Mouse (Mus musculus): Measurements from ENCODE around the gene Rdh7.
A peak's percentile ranks its signal among the peaks of the same experiment; 100 is the strongest.
"Not testable (repeated sequence)": the region's sequence is repeated elsewhere in the genome, so short reads cannot be mapped to it uniquely, and the experiment has no call there.

Gene Rdh7

GRCm38 (mm10) chr10:127888605-127889004, at the start of gene Rdh7:
Rdh7 (minus strand) TSS chr10:127888817.
- DNase-seq (ENCODE audit: low spot score in 2 of 2): no peak

DNA sequence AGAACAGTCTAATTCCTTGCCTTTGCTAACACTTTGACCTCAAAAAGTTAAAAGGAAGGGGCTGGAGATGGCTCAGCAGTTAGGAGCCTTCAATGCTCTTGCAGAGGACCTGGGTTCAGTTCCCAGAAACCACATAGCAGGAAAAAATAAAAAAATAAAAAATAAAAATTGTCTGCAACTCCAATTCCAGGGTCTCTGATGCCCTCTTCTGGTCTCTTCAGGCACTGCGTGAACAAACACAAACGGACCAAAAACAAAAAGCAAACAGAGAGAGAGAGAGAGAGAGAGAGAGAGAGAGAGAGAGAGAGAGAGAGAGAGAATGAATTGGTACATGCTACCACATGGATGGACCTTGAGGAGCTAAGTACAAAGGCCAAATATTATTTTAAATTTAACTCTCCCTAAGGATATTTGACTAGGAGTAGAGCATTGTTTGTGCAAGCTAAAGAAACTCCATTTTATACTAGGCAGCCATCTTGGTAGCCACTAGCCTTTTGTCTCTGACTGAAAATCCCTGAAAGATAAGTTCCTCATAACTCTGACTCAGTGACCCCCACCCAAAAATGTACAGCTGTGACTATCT, 48.9 kb upstream of the Rdh7 start:
- DNase-seq (ENCODE audit: low spot score in 2 of 2): peak; percentile 72

GRCm38 (mm10) chr10:127936747-127937409, 48.3 kb upstream of the Rdh7 start:
- DNase-seq (ENCODE audit: low spot score in 2 of 2): no peak

DNA sequence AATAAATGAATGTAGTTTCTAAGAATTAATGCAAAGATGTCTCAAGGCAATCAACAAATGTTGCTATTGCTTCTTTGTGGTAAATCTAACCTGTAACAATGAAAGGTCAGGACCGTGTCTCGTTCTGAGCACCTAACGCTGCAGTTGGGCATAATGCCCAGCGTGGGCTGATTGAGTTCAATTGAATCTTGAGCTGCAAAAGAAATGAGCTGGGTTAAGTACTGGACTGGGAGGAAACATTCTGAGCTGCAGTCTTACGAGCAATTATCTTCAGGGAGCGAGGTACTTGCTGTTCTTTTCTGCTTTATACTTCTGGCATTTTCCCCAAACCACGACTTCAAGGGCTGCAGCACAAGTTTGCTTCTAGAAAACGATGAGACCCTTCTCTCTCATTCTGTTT, 47.7 kb upstream of the Rdh7 start:
- no peak for DNase-seq (ENCODE audit: low spot score in 2 of 2)

DNA sequence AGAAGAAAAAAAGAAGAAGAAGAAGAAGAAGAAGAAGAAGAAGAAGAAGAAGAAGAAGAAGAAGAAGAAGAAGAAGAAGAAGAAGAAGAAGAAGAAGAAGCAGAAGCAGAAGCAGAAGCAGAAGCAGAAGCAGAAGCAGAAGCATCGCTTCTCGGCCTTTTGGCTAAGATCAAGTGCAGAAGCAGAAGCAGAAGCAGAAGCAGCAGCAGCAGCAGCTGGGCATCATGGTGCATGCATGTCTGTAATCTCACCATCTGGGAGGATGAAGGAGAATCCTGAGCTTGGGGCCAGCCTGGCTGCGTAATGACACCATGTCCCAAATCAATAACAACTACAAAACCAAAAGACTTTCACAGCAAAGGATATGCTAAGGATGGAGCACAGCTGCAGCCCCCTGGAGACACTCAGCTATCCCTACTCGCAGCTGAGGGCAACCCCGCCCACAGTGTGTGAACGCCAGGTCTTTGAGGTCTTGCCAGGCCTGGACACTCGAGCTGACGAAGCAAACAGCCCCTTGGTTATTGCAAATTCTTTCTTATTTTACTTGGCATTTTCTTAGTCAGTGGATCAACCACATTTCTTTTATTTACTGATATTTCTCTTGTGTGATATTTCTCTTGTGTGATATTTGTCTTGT, 43.8 kb upstream of the Rdh7 start:
- no peak for DNase-seq (ENCODE audit: low spot score in 2 of 2)

DNA sequence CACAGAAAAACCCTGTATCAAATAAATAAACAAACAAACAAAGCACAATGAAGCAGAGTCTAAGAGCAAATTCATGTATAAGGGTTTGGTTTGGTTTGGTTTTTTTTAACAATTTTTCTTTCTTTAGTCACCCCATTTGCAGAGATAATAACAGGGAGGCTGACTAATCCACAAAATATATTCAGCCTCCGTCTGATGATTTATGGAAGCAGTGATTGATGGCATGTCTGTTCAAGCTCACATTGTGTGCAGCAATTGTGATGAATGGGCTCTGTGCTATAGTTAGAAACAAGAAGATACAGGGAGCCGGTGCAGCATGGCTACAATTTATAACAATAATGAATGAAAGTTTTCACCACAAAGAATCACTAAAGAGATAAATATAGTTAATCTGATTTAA, 39.1 kb upstream of the Rdh7 start:
- DNase-seq (ENCODE audit: low spot score in 2 of 2): no peak

- no peak for DNase-seq (ENCODE audit: low spot score in 2 of 2)
These were observed 36.2 kb upstream of the Rdh7 start for GRCm38 (mm10) chr10:127924597-127925378.

DNA sequence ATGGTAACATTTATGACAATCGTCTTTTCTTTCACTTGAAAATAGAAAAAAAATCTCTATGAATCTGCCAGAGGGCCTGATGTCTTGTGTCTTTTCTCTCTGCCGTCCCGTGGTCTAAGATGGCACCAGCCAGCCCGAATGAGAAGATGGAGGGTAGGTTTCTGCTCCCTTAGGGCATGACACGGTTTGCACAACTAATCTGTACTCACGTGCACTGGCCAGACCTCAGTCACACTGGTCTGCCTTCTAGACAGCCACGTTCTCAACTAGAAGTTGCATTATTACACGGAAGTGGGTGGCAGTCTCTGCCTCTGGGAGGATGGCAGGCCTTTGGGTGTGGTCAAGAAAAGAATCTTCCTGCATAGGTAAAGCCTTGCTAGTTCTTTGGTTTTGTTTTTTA, 34.4 kb upstream of the Rdh7 start:
- no peak for DNase-seq (ENCODE audit: low spot score in 2 of 2)

GRCm38 (mm10) chr10:127922241-127922640, 33.6 kb upstream of the Rdh7 start:
- no peak for DNase-seq (ENCODE audit: low spot score in 2 of 2)

GRCm38 (mm10) chr10:127917651-127918050, 29.0 kb upstream of the Rdh7 start:
- no peak for DNase-seq (ENCODE audit: low spot score in 2 of 2)

GRCm38 (mm10) chr10:127917183-127917582, 28.6 kb upstream of the Rdh7 start:
- DNase-seq (ENCODE audit: low spot score in 2 of 2): not testable (repeated sequence)

GRCm38 (mm10) chr10:127915578-127915977, 27.0 kb upstream of the Rdh7 start:
- no peak for DNase-seq (ENCODE audit: low spot score in 2 of 2)

DNA sequence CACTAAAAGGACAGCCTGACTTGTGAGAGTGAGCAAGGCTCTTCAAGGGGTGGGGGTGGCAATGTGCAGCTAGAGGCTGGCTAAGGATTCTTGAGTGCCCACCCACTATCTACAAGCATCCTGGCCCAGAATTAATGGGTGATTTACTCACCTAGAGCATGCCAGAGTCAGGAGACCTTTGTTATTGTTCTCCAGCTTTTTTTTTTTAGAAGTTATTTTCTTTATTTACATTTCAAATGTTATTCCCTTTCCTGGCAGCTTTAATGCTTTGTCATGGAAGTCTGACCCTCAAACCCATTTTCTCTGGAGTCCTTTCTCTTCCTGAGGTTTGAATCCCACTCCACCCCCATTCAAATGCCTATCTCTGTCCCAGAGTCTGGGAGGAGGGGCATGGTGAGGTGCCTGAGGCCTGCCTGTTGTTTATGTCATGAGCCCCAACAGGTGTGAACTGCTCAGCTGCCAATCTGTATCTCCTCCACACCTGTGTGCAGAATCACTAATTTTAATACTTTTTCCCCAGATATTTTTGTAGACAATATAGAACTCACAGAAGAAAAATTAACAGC, 18.9 kb upstream of the Rdh7 start:
- no peak for DNase-seq (ENCODE audit: low spot score in 2 of 2)

DNA sequence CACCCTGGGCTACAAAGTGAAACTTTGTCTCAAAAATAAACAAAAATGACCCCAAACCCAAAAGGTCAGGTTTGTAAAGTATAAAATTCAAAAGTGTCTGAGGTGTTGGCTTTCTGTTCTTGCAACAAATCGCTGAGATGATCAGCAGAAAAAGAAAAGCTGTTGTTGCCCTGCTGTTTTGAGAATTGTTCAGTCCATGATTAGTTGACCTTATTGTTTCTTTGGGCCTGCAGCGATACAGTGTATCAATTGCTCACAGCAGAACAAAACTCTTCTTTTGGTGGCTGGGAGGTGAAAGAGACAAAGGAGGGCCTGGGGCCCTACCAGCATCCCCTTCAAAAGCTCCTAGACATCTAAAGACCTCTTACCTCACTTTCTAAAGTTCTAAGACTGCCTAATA, 17.5 kb upstream of the Rdh7 start:
- no peak for DNase-seq (ENCODE audit: low spot score in 2 of 2)

GRCm38 (mm10) chr10:127904718-127905446, 16.3 kb upstream of the Rdh7 start:
- peak; percentile 10 to 38 for DNase-seq (ENCODE audit: low spot score in 2 of 2)

DNA sequence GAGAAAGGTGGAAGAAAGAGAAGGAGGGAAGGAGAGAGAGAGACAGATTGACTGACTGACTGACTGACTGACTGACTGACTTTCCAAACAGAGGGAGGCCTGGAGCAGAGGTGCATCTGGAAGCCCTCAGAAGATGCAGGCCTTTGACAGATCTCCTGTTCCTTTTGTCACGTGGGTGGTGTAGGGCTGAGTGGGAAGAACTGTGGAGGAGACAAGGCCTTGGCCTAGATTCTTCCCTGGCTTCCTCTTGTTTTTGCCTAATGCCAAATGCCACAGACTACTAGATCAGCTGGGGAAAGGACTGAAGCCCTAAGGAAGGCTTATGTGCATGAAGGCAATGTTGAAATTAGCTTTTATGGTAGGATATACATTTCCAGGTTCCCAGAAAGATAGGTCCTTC, 14.5 kb upstream of the Rdh7 start:
- DNase-seq (ENCODE audit: low spot score in 2 of 2): peak in 1 of 2 experiments; percentile 5

GRCm38 (mm10) chr10:127901751-127902150, 13.1 kb upstream of the Rdh7 start:
- DNase-seq (ENCODE audit: low spot score in 2 of 2): no peak

- DNase-seq (ENCODE audit: low spot score in 2 of 2): no peak
These were observed 11.2 kb upstream of the Rdh7 start for GRCm38 (mm10) chr10:127899783-127900182.

DNA sequence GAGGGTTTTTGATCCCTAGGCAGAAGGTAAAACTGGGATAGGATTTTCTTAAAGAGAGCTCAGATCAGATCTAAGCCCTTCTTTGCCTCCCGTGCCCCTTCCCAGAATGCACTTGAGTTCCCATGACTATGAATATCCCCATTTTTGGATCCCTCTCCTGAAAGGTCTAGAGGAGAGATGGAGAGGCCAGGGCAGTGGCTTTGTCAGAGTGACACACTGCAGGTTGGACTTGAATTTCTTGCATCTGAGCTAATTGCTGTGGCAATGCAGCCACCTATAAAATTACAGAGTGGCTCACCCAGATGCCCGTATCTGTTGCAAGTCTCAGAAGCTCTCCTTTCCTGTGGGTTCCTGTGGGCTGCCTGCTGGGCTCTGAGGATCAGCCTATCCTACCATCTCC, 9.6 kb upstream of the Rdh7 start, which contains the start of gene Sdr9c7:
Sdr9c7 (plus strand) TSS at position 301 of the 400 bp plus-strand sequence.
- no peak for DNase-seq (ENCODE audit: low spot score in 2 of 2)

DNA sequence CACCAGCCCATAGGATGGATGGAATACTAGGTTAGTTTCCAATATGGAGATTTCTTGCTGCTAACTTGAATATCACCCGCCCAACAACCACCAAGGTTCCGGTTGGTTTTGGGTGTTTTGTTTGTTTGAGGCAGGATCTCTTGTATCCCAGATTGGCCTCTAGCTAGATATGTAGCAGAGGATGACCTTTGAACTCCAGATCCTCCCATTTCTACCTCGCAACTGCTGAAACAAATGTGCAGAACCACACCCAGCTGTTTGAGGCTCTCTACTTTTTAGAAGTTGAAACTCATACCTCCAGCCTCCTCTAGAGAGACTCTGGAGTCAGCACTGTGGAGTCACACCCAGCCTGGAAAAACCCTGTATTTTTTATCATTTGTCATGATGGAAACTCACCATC, 8.9 kb upstream of the Rdh7 start:
- no peak for DNase-seq (ENCODE audit: low spot score in 2 of 2)

DNA sequence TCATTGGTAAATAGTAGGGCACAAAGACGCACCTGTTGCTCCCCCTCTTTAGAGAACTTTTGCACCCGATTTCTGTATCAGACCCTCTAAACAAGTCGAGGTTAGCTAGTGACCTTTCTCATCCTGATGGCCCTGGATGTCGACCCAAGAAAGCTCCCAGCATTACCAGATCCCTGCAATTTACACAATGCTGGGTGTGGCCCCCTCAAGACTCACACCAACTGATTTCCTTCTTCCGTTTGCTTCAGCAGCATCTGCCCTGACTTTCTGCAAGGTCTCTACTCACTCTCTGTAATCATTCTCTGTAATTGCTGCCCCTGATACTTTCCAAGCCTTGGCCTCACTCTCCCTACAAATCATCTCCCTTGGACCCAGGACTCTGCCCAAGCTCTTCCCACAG, 8.1 kb upstream of the Rdh7 start:
- DNase-seq (ENCODE audit: low spot score in 2 of 2): no peak
